Mouse (Mus musculus) CH12.LX (cell line): ENCODE data around the gene Hgd. TPM values are rescaled to one million over a fixed set of nuclear protein-coding genes. Genes with fewer than 3 reads are reported as not detected.

Experiments
- DNase-seq: peaks from one replicate; pipeline ENCODE4 v3.0.0-alpha.2; 2013; ENCODE audit errors: extremely low read depth
- H3K27ac ChIP-seq: 2 replicates; pipeline ENCODE4 v1.5.1; 2012; ENCODE audit warnings: low read depth, mild to moderate bottlenecking, control low read depth, moderate library complexity; ENCODE audit not compliant: insufficient read depth
- H3K27me3 ChIP-seq: replicated peaks from 2 replicates; pipeline ENCODE3; 2012; ENCODE audit warnings: inconsistent platforms
- H3K36me3 ChIP-seq, 2 experiments: replicated peaks in 1 of 2; 2 replicates each; pipeline versions ENCODE3 to v1.6.1; 2012; ENCODE audit warnings: inconsistent platforms in 1 of 2, low read length in 1 of 2, mild to moderate bottlenecking in 1 of 2, mixed read lengths in 1 of 2, moderate library complexity in 1 of 2; ENCODE audit not compliant: control insufficient read depth in 1 of 2, insufficient read depth in 1 of 2
- H3K4me1 ChIP-seq, 2 experiments: 2 replicates each; pipeline ENCODE4 v1.6.1; 2012; ENCODE audit warnings: inconsistent platforms in 1 of 2, moderate library complexity in 1 of 2; ENCODE audit not compliant: insufficient read depth in 2 of 2, control insufficient read depth in 1 of 2
- H3K4me2 ChIP-seq: 2 replicates; pipeline ENCODE4 v1.6.1; 2012; ENCODE audit warnings: low read depth, mild to moderate bottlenecking, control low read depth; ENCODE audit not compliant: poor library complexity, insufficient read depth, severe bottlenecking
- H3K4me3 ChIP-seq, 3 experiments: fragments of 150-350 bp in 1 of 3; sonication (generic) in 1 of 3; replicated peaks in 1 of 3; 2 replicates each; pipeline versions ENCODE3 to v1.5.1; 2011 to 2012; ENCODE audit warnings: low read depth in 2 of 3, low read length in 2 of 3, mild to moderate bottlenecking in 2 of 3, moderate library complexity in 2 of 3, control low read depth in 1 of 3, improper control_type of control experiment in 1 of 3, inconsistent platforms in 1 of 3, mixed read lengths in 1 of 3; ENCODE audit not compliant: poor library complexity in 1 of 3
- H3K79me2 ChIP-seq: replicated peaks from 2 replicates; pipeline ENCODE4 v1.6.1; 2012; ENCODE audit warnings: mild to moderate bottlenecking, moderate library complexity; ENCODE audit not compliant: control insufficient read depth, poor library complexity, insufficient read depth, severe bottlenecking; ENCODE audit errors: extremely low read depth
- H3K9ac ChIP-seq: 2 replicates; pipeline ENCODE4 v1.6.1; 2012; ENCODE audit warnings: low read depth, mild to moderate bottlenecking, control low read depth, moderate library complexity; ENCODE audit not compliant: insufficient read depth
- H3K9me3 ChIP-seq: replicated peaks from 2 replicates; pipeline ENCODE3; 2012; ENCODE audit warnings: low read length, inconsistent platforms, mixed read lengths
- CHD2 ChIP-seq: IDR thresholded peaks from 2 replicates; pipeline ENCODE4 v1.6.1; 2011; ENCODE audit warnings: low read length, improper control_type of control experiment
- CTCF ChIP-seq, 2 experiments: IDR thresholded peaks in 1 of 2; conservative IDR thresholded peaks in 1 of 2; 2 replicates each; pipeline ENCODE4 v1.5.1; 2011 to 2012; ENCODE audit warnings: low read depth in 2 of 2, low read length in 2 of 2, improper control_type of control experiment in 1 of 2, inconsistent platforms in 1 of 2, mild to moderate bottlenecking in 1 of 2, moderate library complexity in 1 of 2
- ELF1 ChIP-seq: IDR thresholded peaks from 2 replicates; pipeline ENCODE4 v1.6.1; 2014; ENCODE audit warnings: low read depth, mild to moderate bottlenecking, inconsistent platforms, low read length, improper control_type of control experiment
- IRF4 ChIP-seq: IDR thresholded peaks from 2 replicates; pipeline ENCODE4 v1.6.1; 2014; ENCODE audit warnings: low read depth, mild to moderate bottlenecking, inconsistent platforms, low read length, improper control_type of control experiment
- MAFK ChIP-seq: IDR thresholded peaks from 2 replicates; pipeline ENCODE4 v1.6.1; 2011; ENCODE audit warnings: low read length, improper control_type of control experiment; ENCODE audit not compliant: insufficient replicate concordance
- MAX ChIP-seq: IDR thresholded peaks from 2 replicates; pipeline ENCODE4 v1.6.1; 2011; ENCODE audit warnings: low read length, improper control_type of control experiment
- MXI1 ChIP-seq: IDR thresholded peaks from 2 replicates; pipeline ENCODE4 v1.6.1; 2011; ENCODE audit warnings: mild to moderate bottlenecking, low read depth, low read length, improper control_type of control experiment
- MYC ChIP-seq: IDR thresholded peaks from 2 replicates; pipeline ENCODE4 v1.6.1; 2011; ENCODE audit warnings: low read depth, mild to moderate bottlenecking, improper control_type of control experiment, low read length
- PAX5 ChIP-seq: IDR thresholded peaks from 2 replicates; pipeline ENCODE4 v1.6.1; 2012; ENCODE audit warnings: low read length, inconsistent platforms, mixed read lengths
- POLR2A ChIP-seq: IDR thresholded peaks from 2 replicates; pipeline ENCODE4 v1.6.1; 2011; ENCODE audit warnings: low read depth, mild to moderate bottlenecking, improper control_type of control experiment, low read length
- POLR2AphosphoS2 ChIP-seq: IDR thresholded peaks from 2 replicates; pipeline ENCODE4 v1.6.1; 2011; ENCODE audit warnings: low read depth, low read length, improper control_type of control experiment
- RAD21 ChIP-seq: IDR thresholded peaks from 2 replicates; pipeline ENCODE4 v1.6.1; 2011; ENCODE audit warnings: low read depth, mild to moderate bottlenecking, low read length, improper control_type of control experiment, moderate library complexity
- RCOR1 ChIP-seq: conservative IDR thresholded peaks from 2 replicates; pipeline ENCODE4 v1.6.1; 2012; ENCODE audit warnings: low read depth, mild to moderate bottlenecking, inconsistent platforms, low read length, improper control_type of control experiment
- SIN3A ChIP-seq: IDR thresholded peaks from 2 replicates; pipeline ENCODE4 v1.6.1; 2012; ENCODE audit warnings: low read length, improper control_type of control experiment, inconsistent platforms
- SMC3 ChIP-seq: IDR thresholded peaks from 2 replicates; pipeline ENCODE4 v1.6.1; 2011; ENCODE audit warnings: low read depth, low read length, improper control_type of control experiment
- TBP ChIP-seq: conservative IDR thresholded peaks from 2 replicates; pipeline ENCODE4 v1.6.1; 2011; ENCODE audit warnings: low read depth, low read length, improper control_type of control experiment
- TCF12 ChIP-seq: IDR thresholded peaks from 2 replicates; pipeline ENCODE4 v1.6.1; 2014; ENCODE audit warnings: low read depth, mild to moderate bottlenecking, inconsistent platforms, low read length, improper control_type of control experiment
- USF1 ChIP-seq: IDR thresholded peaks from 2 replicates; pipeline ENCODE4 v1.6.1; 2014; ENCODE audit warnings: low read depth, mild to moderate bottlenecking, inconsistent platforms, low read length, improper control_type of control experiment
- ZC3H11A ChIP-seq: IDR thresholded peaks from 2 replicates; pipeline ENCODE4 v1.6.1; 2012; ENCODE audit warnings: low read depth, mild to moderate bottlenecking, inconsistent platforms, low read length, improper control_type of control experiment
- ZKSCAN1 ChIP-seq: IDR thresholded peaks from 2 replicates; pipeline ENCODE4 v1.6.1; 2012; ENCODE audit warnings: low read depth, inconsistent platforms, low read length, improper control_type of control experiment, borderline replicate concordance
- ZNF384 ChIP-seq: IDR thresholded peaks from 2 replicates; pipeline ENCODE4 v1.6.1; 2012; ENCODE audit warnings: low read depth, low read length, improper control_type of control experiment, inconsistent platforms
- dilution Hi-C: fragments of 300-500 bp; cut with MboI; formaldehyde crosslinking; loops from 2 replicates; pipeline ENCODE4 v1.14.3; 2020; ENCODE audit warnings: low sequenced_read_pairs; ENCODE audit not compliant: extremely low pct_unique_long_range_greater_than_20kb, extremely low pct_ligation_motif_present
- in situ Hi-C: fragments of 300-500 bp; cut with MboI; formaldehyde crosslinking; loops from 3 replicates; pipeline ENCODE4 v1.14.3; 2019; ENCODE audit warnings: low sequenced_read_pairs, low pct_ligation_motif_present, low pct_unique_long_range_greater_than_20kb, mixed read lengths
- polyA plus RNA-seq: library from polyadenylated mRNA; unstranded; fragments of >175 nt; gene quantifications from 2 replicates; pipeline ENCODE4 v1.2.1, GENCODE M21; 2012; ENCODE audit warnings: low read depth; ENCODE audit not compliant: insufficient read length
- total RNA-seq, 2 experiments: library from RNA; depleted of rRNA; stranded (reverse); fragments of 300-350 nt in 1 of 2; fragments of >200 nt in 1 of 2; gene quantifications; 2 replicates each; pipeline ENCODE4 v1.2.3; 2012 to 2014

The Hgd gene
- total and polyA plus RNA-seq, 3 experiments: not detected

- DNase-seq: no peak
- in situ Hi-C loops: no loop called here
- no peak overlapping the region for H3K4me3 ChIP-seq
- H3K36me3 ChIP-seq: peaks cover 28 to 69% of the 10 kb centered on the region in 2 experiments
- peaks cover 8 to 38% of the 10 kb centered on the region in 2 experiments for H3K4me1 ChIP-seq
- H3K27ac ChIP-seq: no peak overlapping the region
- no peaks in the 10 kb centered on the region for H3K27me3 ChIP-seq
- H3K9me3 ChIP-seq: no peaks in the 10 kb centered on the region
- dilution Hi-C loops: no loop called here
- TF ChIP-seq PAX5 (no peak), ZNF384 (no peak), CHD2 (no peak), RCOR1 (no peak), USF1 (no peak), IRF4 (no peak)
- TF ChIP-seq, all 38 proteins: peak for 0
- Histone ChIP-seq H3K79me2 (peaks cover 23% of the 10 kb centered on the region), H3K9ac (no peak overlapping the region), H3K4me2 (no peak overlapping the region)
Observed at GRCm38 (mm10) chr16:37649068-37649467, 69.1 kb downstream of the Hgd start.

GRCm38 (mm10) chr16:37651467-37651866, 71.5 kb downstream of the Hgd start:
- Histone ChIP-seq H3K4me1 (peaks cover 8 to 51% of the 10 kb centered on the region in 2 experiments), H3K9me3 (no peaks in the 10 kb centered on the region), H3K4me3 (no peak overlapping the region), H3K4me2 (no peak overlapping the region), H3K79me2 (peaks cover 23% of the 10 kb centered on the region), H3K27me3 (no peaks in the 10 kb centered on the region), H3K27ac (no peak overlapping the region), H3K36me3 (peaks cover 17 to 45% of the 10 kb centered on the region in 2 experiments), H3K9ac (no peak overlapping the region)
- DNase-seq: no peak
- no peak for TF ChIP-seq ELF1
- no peak for TF ChIP-seq POLR2AphosphoS2
- TF ChIP-seq POLR2A: no peak
- no peak for TF ChIP-seq RCOR1
- no peak for TF ChIP-seq PAX5
- no peak for TF ChIP-seq RAD21
- no peak for TF ChIP-seq CTCF (conservative IDR thresholded peaks at IDR 0.05 in 1 of 2, IDR thresholded peaks at IDR 0.05 in 1 of 2; ENCODE audit: low read depth in 2 of 2, low read length in 2 of 2)
- no peak for TF ChIP-seq MXI1
- TF ChIP-seq SMC3: no peak
- no peak for TF ChIP-seq ZC3H11A
- no peak for TF ChIP-seq TBP
- no peak for TF ChIP-seq MAFK
- TF ChIP-seq TCF12: no peak
- no peak for TF ChIP-seq MAX
- TF ChIP-seq SIN3A: no peak
- TF ChIP-seq ZKSCAN1: no peak
- TF ChIP-seq MYC: no peak
- TF ChIP-seq IRF4: no peak
- dilution Hi-C loops: no loop called here
- in situ Hi-C loops: no loop called here
